ENCODE assay signal across 8 mouse cellular contexts in genomic region chr17:29488978-29489970, GRCm38 (mm10). TPM values are rescaled to one million over a fixed set of nuclear protein-coding genes. Genes with fewer than 3 reads are reported as not detected.
A peak's percentile ranks its signal among the peaks of the same experiment; 100 is the strongest.
DNase-seq lines count a peak whose midpoint lies in the region; ATAC-seq lines count a peak whose summit lies in the region.

No protein-coding gene starts in this region.

- 5% methylated on average over 30 of the region's 30 CpGs for WGBS in forebrain, embryonic 16.5 days
- 5% methylated on average over 30 of the region's 30 CpGs for WGBS in intestine, embryonic 14.5 days
- WGBS in liver, embryonic 16.5 days (ENCODE audit: insufficient replicate concordance): 1% methylated on average over 30 of the region's 30 CpGs
- WGBS in neural tube, embryonic 12.5 days: 5% methylated on average over 30 of the region's 30 CpGs

- peak; percentile 29 for DNase-seq in ovary, postnatal 14 days (ENCODE audit: low spot score)
- DNase-seq in ovary, postnatal 10 days (ENCODE audit: low spot score): no peak
- DNase-seq in adrenal gland, adult 18-20 months (ENCODE audit: low spot score in 2 of 2): peak; percentile 33 to 56
- no peak for DNase-seq in intestine, embryonic 14.5 days (ENCODE audit: low spot score)

- H3K4me1 ChIP-seq in forebrain, embryonic 16.5 days (replicated peaks; ENCODE audit: control insufficient read depth, insufficient read depth, low read length): peaks cover 18% of the 10 kb centered on the region
- H3K4me1 ChIP-seq in intestine, embryonic 14.5 days (replicated peaks; ENCODE audit: control insufficient read depth, insufficient read depth, low read length): peaks cover 11% of the 10 kb centered on the region
- peaks cover 40% of the 10 kb centered on the region for H3K4me1 ChIP-seq in liver, embryonic 16.5 days (ENCODE audit: control insufficient read depth, low read depth, low read length)
- peaks cover 22% of the 10 kb centered on the region for H3K4me1 ChIP-seq in neural tube, embryonic 12.5 days

- peak overlapping the region; percentile 90 for H3K9ac ChIP-seq in forebrain, embryonic 16.5 days (replicated peaks; ENCODE audit: low read depth, low read length)
- peak overlapping the region; percentile 77 for H3K9ac ChIP-seq in intestine, embryonic 14.5 days (ENCODE audit: low read length)
- peak overlapping the region; percentile 90 for H3K9ac ChIP-seq in liver, embryonic 16.5 days (ENCODE audit: low read depth, low read length)
- peak overlapping the region; percentile 91 for H3K9ac ChIP-seq in neural tube, embryonic 12.5 days

- H3K36me3 ChIP-seq in forebrain, embryonic 16.5 days (ENCODE audit: control insufficient read depth, insufficient read depth): no peaks in the 10 kb centered on the region
- peaks cover 7% of the 10 kb centered on the region for H3K36me3 ChIP-seq in intestine, embryonic 14.5 days (ENCODE audit: control insufficient read depth, insufficient read depth, low read length)
- peaks cover 25% of the 10 kb centered on the region for H3K36me3 ChIP-seq in liver, embryonic 16.5 days (ENCODE audit: control insufficient read depth, insufficient read depth)
- peaks cover 10% of the 10 kb centered on the region for H3K36me3 ChIP-seq in neural tube, embryonic 12.5 days

- no peaks in the 10 kb centered on the region for H3K27me3 ChIP-seq in forebrain, embryonic 16.5 days (replicated peaks; ENCODE audit: control insufficient read depth, insufficient read depth, low read length)
- H3K27me3 ChIP-seq in intestine, embryonic 14.5 days (replicated peaks; ENCODE audit: control insufficient read depth, insufficient read depth, low read length): no peaks in the 10 kb centered on the region
- no peaks in the 10 kb centered on the region for H3K27me3 ChIP-seq in liver, embryonic 16.5 days (ENCODE audit: control insufficient read depth, insufficient read depth, low read depth, low read length)
- no peaks in the 10 kb centered on the region for H3K27me3 ChIP-seq in neural tube, embryonic 12.5 days (replicated peaks)

- peak overlapping the region; percentile 90 for H3K4me3 ChIP-seq in forebrain, embryonic 16.5 days (replicated peaks; ENCODE audit: low read length)
- H3K4me3 ChIP-seq in intestine, embryonic 14.5 days (ENCODE audit: low read depth, low read length): peak overlapping the region; percentile 53
- peak overlapping the region; percentile 81 for H3K4me3 ChIP-seq in liver, embryonic 16.5 days (ENCODE audit: low read depth, low read length)
- peak overlapping the region; percentile 92 for H3K4me3 ChIP-seq in neural tube, embryonic 12.5 days

- no peaks in the 10 kb centered on the region for H3K9me3 ChIP-seq in forebrain, embryonic 16.5 days (ENCODE audit: control insufficient read depth, low read length)
- no peaks in the 10 kb centered on the region for H3K9me3 ChIP-seq in intestine, embryonic 14.5 days (ENCODE audit: control insufficient read depth, low read length)
- H3K9me3 ChIP-seq in liver, embryonic 16.5 days (replicated peaks; ENCODE audit: control insufficient read depth, low read length): no peaks in the 10 kb centered on the region
- no peaks in the 10 kb centered on the region for H3K9me3 ChIP-seq in neural tube, embryonic 12.5 days

- peak overlapping the region; percentile 58 for H3K4me2 ChIP-seq in forebrain, embryonic 16.5 days (ENCODE audit: low read length)
- H3K4me2 ChIP-seq in intestine, embryonic 14.5 days (ENCODE audit: low read length): peak overlapping the region; percentile 92
- peak overlapping the region; percentile 84 for H3K4me2 ChIP-seq in liver, embryonic 16.5 days (ENCODE audit: low read depth, low read length)
- H3K4me2 ChIP-seq in neural tube, embryonic 12.5 days (replicated peaks): peak overlapping the region; percentile 91

- H3K27ac ChIP-seq in forebrain, embryonic 16.5 days (ENCODE audit: low read length): peak overlapping the region; percentile 98
- peak overlapping the region; percentile 84 for H3K27ac ChIP-seq in intestine, embryonic 14.5 days (ENCODE audit: low read depth)
- peak overlapping the region; percentile 95 for H3K27ac ChIP-seq in liver, embryonic 16.5 days (ENCODE audit: low read length)
- H3K27ac ChIP-seq in neural tube, embryonic 12.5 days: peak overlapping the region; percentile 83

- ATAC-seq in forebrain, embryonic 16.5 days: peak; percentile 9
- peak; percentile 6; the same call in 1 of the 2 replicates for ATAC-seq in intestine, embryonic 14.5 days (replicated peaks; ENCODE audit: low FRiP score, low TSS enrichment, low read depth)
- no peak for ATAC-seq in liver, embryonic 16.5 days (ENCODE audit: low read depth)
- no peak for ATAC-seq in neural tube, embryonic 12.5 days (ENCODE audit: low FRiP score, low read depth)
- ATAC-seq in inflammation-experienced regulatory T-cells, adult 6 months: no peak

RNA-seq across cellular contexts. Expression of gene Pim1, which starts 1.3 kb away (rescaled TPM):
- total RNA-seq in adrenal gland, adult 18-20 months (2021): 100 to 1,000 TPM; 132 to 171 TPM
- polyA plus RNA-seq in forebrain, embryonic 16.5 days (2015; fragmentation: Nextera tagmentation; extraction: Ambion mirVana): 11.4 and 11.8 TPM in 2 replicates
- polyA plus RNA-seq in intestine, embryonic 14.5 days (2014; fragmentation: Nextera tagmentation; extraction: Ambion mirVana): 13.3 and 13.6 TPM in 2 replicates
- 74.7 and 80.0 TPM in 2 replicates for polyA plus RNA-seq in liver, embryonic 16.5 days (2015; fragmentation: Nextera tagmentation; extraction: Ambion mirVana)
- polyA plus RNA-seq in neural tube, embryonic 12.5 days (2016; fragmentation: Nextera tagmentation; extraction: Ambion mirVana): 20.3 and 21.2 TPM in 2 replicates
- polyA plus RNA-seq in inflammation-experienced regulatory T-cells, adult 6 months (2017; shearing (Covaris generic)): 100 to 1,000 TPM; 255 to 344 (median 288) TPM

Comparison
In these comparisons a context has a peak if more than half of its experiments do, and no peak if none do; other contexts are left out.
1. DNase-seq: peak in ovary, postnatal 14 days (single experiment) and adrenal gland, adult 18-20 months (2 of 2); none in ovary, postnatal 10 days (single experiment) and intestine, embryonic 14.5 days (single experiment).
2. ATAC-seq: peak in forebrain, embryonic 16.5 days (single experiment) and intestine, embryonic 14.5 days (single experiment); none in liver, embryonic 16.5 days (single experiment), neural tube, embryonic 12.5 days (single experiment) and inflammation-experienced regulatory T-cells, adult 6 months (single experiment).
3. Peak in every context shown above with its lines, with median percentiles within 50 percentile points of each other: H3K27ac ChIP-seq, H3K4me2 ChIP-seq, H3K4me3 ChIP-seq and H3K9ac ChIP-seq.